Mouse (Mus musculus): ENCODE data around the gene Sugp2. TPM values are rescaled to one million over a fixed set of nuclear protein-coding genes. Genes with fewer than 3 reads are reported as not detected.

Gene Sugp2
- polyA plus RNA-seq, 1 experiment from 2014 or later: 82.5 TPM

GRCm38 (mm10) chr8:70284421-70284820, 50.4 kb downstream of the Sugp2 start:
- H3K27ac ChIP-seq (replicated peaks): no peak overlapping the region
- H3K9ac ChIP-seq (replicated peaks): peak overlapping the region; percentile 7; the same call in 1 of the 2 replicates
- peaks cover 4% of the 10 kb centered on the region; the same call in 1 of the 2 replicates for H3K9me3 ChIP-seq
- peak overlapping the region; percentile 71 for H3K4me3 ChIP-seq
- peaks cover 13% of the 10 kb centered on the region for H3K4me1 ChIP-seq
- no peaks in the 10 kb centered on the region for H3K27me3 ChIP-seq
- WGBS: 72% methylated on average over 5 of the region's 5 CpGs
- no peak for ATAC-seq (ENCODE audit: low FRiP score, low read depth)
- peak overlapping the region; percentile 85 for H3K4me2 ChIP-seq (replicated peaks)
- H3K36me3 ChIP-seq: peaks cover 48% of the 10 kb centered on the region

GRCm38 (mm10) chr8:70285304-70285703, 51.3 kb downstream of the Sugp2 start:
- no peak overlapping the region for H3K4me3 ChIP-seq
- H3K9me3 ChIP-seq: peaks cover 4% of the 10 kb centered on the region; the same call in 1 of the 2 replicates
- H3K9ac ChIP-seq (replicated peaks): no peak overlapping the region
- H3K4me1 ChIP-seq: peaks cover 13% of the 10 kb centered on the region
- no peak overlapping the region for H3K27ac ChIP-seq (replicated peaks)
- no peaks in the 10 kb centered on the region for H3K27me3 ChIP-seq
- peaks cover 55% of the 10 kb centered on the region for H3K36me3 ChIP-seq
- no peak for ATAC-seq (ENCODE audit: low FRiP score, low read depth)
- 99% methylated on average over 15 of the region's 15 CpGs for WGBS
- no peak overlapping the region for H3K4me2 ChIP-seq (replicated peaks)

GRCm38 (mm10) chr8:70286737-70287136, 52.7 kb downstream of the Sugp2 start:
- H3K4me1 ChIP-seq: peaks cover 13% of the 10 kb centered on the region
- H3K36me3 ChIP-seq: peaks cover 69% of the 10 kb centered on the region
- H3K27me3 ChIP-seq: no peaks in the 10 kb centered on the region
- peaks cover 4% of the 10 kb centered on the region; the same call in 1 of the 2 replicates for H3K9me3 ChIP-seq
- H3K9ac ChIP-seq (replicated peaks): no peak overlapping the region
- H3K4me2 ChIP-seq (replicated peaks): no peak overlapping the region
- no peak for ATAC-seq (ENCODE audit: low FRiP score, low read depth)
- 86% methylated on average over 8 of the region's 8 CpGs for WGBS
- H3K4me3 ChIP-seq: no peak overlapping the region
- no peak overlapping the region for H3K27ac ChIP-seq (replicated peaks)

- WGBS: 78% methylated on average over 5 of the region's 5 CpGs
- Histone ChIP-seq H3K4me1 (no peaks in the 10 kb centered on the region), H3K27me3 (no peaks in the 10 kb centered on the region), H3K4me3 (no peak overlapping the region), H3K9me3 (no peaks in the 10 kb centered on the region), H3K9ac (replicated peaks) (no peak overlapping the region), H3K27ac (replicated peaks) (peak overlapping the region; percentile 10; the same call in 1 of the 2 replicates), H3K36me3 (peaks cover 92% of the 10 kb centered on the region), H3K4me2 (replicated peaks) (no peak overlapping the region)
- no peak for ATAC-seq (ENCODE audit: low FRiP score, low read depth)
These were observed 60.0 kb downstream of the Sugp2 start for GRCm38 (mm10) chr8:70293988-70294405.

- no peak overlapping the region for H3K9ac ChIP-seq (replicated peaks)
- no peaks in the 10 kb centered on the region for H3K27me3 ChIP-seq
- 80% methylated on average over 3 of the region's 3 CpGs for WGBS
- H3K4me1 ChIP-seq: peaks cover 26% of the 10 kb centered on the region
- no peak for ATAC-seq (ENCODE audit: low FRiP score, low read depth)
- H3K27ac ChIP-seq (replicated peaks): no peak overlapping the region
- H3K4me2 ChIP-seq (replicated peaks): no peak overlapping the region
- no peaks in the 10 kb centered on the region for H3K9me3 ChIP-seq
- H3K4me3 ChIP-seq: no peak overlapping the region
- H3K36me3 ChIP-seq: peaks cover 54% of the 10 kb centered on the region
These were observed 66.9 kb downstream of the Sugp2 start for GRCm38 (mm10) chr8:70300881-70301280.

- peak; percentile 90 for ATAC-seq (ENCODE audit: low FRiP score, low read depth)
- H3K4me3 ChIP-seq: peak within 1 kb of the TSS; percentile 90
- H3K27me3 ChIP-seq: no peaks in the 10 kb centered on the region
- H3K9me3 ChIP-seq: no peaks in the 10 kb centered on the region
- peak within 1 kb of the TSS; percentile 77 for H3K9ac ChIP-seq (replicated peaks)
- under 1% methylated on average over 40 of the region's 40 CpGs for WGBS
- H3K4me1 ChIP-seq: peaks cover 26% of the 10 kb centered on the region
- H3K4me2 ChIP-seq (replicated peaks): peak within 1 kb of the TSS; percentile 97
- H3K36me3 ChIP-seq: peaks cover 54% of the 10 kb centered on the region
- peak within 1 kb of the TSS; percentile 31; the same call in 1 of the 2 replicates for H3K27ac ChIP-seq (replicated peaks)
These were observed 68.4 kb downstream of the Sugp2 start, which contains the start of the genes Ddx49 and Cope for GRCm38 (mm10) chr8:70302358-70302890. Ddx49 (minus strand) TSS chr8:70302489. Cope (plus strand) TSS chr8:70302518.

- Histone ChIP-seq H3K4me2 (replicated peaks) (peak overlapping the region; percentile 97), H3K36me3 (peaks cover 54% of the 10 kb centered on the region), H3K9ac (replicated peaks) (peak overlapping the region; percentile 77), H3K27ac (replicated peaks) (peak overlapping the region; percentile 31; the same call in 1 of the 2 replicates), H3K4me3 (peak overlapping the region; percentile 90), H3K27me3 (no peaks in the 10 kb centered on the region), H3K4me1 (peaks cover 26% of the 10 kb centered on the region), H3K9me3 (no peaks in the 10 kb centered on the region)
- WGBS: 5% methylated on average over 16 of the region's 16 CpGs
- peak; percentile 19 for ATAC-seq (ENCODE audit: low FRiP score, low read depth)
These were observed 68.9 kb downstream of the Sugp2 start for GRCm38 (mm10) chr8:70302901-70303300.

- Histone ChIP-seq H3K27ac (replicated peaks) (no peak overlapping the region), H3K36me3 (peaks cover 87% of the 10 kb centered on the region), H3K4me1 (peaks cover under 1% of the 10 kb centered on the region; the same call in 1 of the 2 replicates), H3K4me3 (no peak overlapping the region), H3K9ac (replicated peaks) (no peak overlapping the region), H3K9me3 (no peaks in the 10 kb centered on the region), H3K4me2 (replicated peaks) (no peak overlapping the region), H3K27me3 (peaks cover 10% of the 10 kb centered on the region)
- 37% methylated on average over 2 of the region's 2 CpGs for WGBS
- ATAC-seq (ENCODE audit: low FRiP score, low read depth): no peak
These were observed 75.3 kb downstream of the Sugp2 start for GRCm38 (mm10) chr8:70309311-70309710.

GRCm38 (mm10) chr8:70313399-70313798, 79.4 kb downstream of the Sugp2 start:
- Histone ChIP-seq H3K27me3 (peaks cover 10% of the 10 kb centered on the region), H3K27ac (replicated peaks) (no peak overlapping the region), H3K4me3 (no peak overlapping the region), H3K4me1 (peaks cover 38% of the 10 kb centered on the region), H3K9ac (replicated peaks) (no peak overlapping the region), H3K36me3 (peaks cover 46% of the 10 kb centered on the region), H3K4me2 (replicated peaks) (no peak overlapping the region), H3K9me3 (no peaks in the 10 kb centered on the region)
- 83% methylated on average over 2 of the region's 2 CpGs for WGBS
- ATAC-seq (ENCODE audit: low FRiP score, low read depth): no peak

GRCm38 (mm10) chr8:70315624-70316510, 81.8 kb downstream of the Sugp2 start, which contains the start of gene Cers1:
Cers1 (plus strand) TSS chr8:70315775.
- peak; percentile 59 for ATAC-seq (ENCODE audit: low FRiP score, low read depth)
- peak within 1 kb of the TSS; percentile 92 for H3K27ac ChIP-seq (replicated peaks)
- peak within 1 kb of the TSS; percentile 72 for H3K4me2 ChIP-seq (replicated peaks)
- peaks cover 30% of the 10 kb centered on the region for H3K36me3 ChIP-seq
- H3K27me3 ChIP-seq: peaks cover 10% of the 10 kb centered on the region
- H3K4me1 ChIP-seq: peaks cover 38% of the 10 kb centered on the region
- peak within 1 kb of the TSS; percentile 80 for H3K9ac ChIP-seq (replicated peaks)
- H3K4me3 ChIP-seq: peak within 1 kb of the TSS; percentile 55
- WGBS: 2% methylated on average over 64 of the region's 66 CpGs
- H3K9me3 ChIP-seq: no peaks in the 10 kb centered on the region

GRCm38 (mm10) chr8:70316511-70317504, 82.8 kb downstream of the Sugp2 start:
- Histone ChIP-seq H3K27me3 (peaks cover 10% of the 10 kb centered on the region), H3K4me2 (replicated peaks) (peak overlapping the region; percentile 72), H3K9ac (replicated peaks) (peak overlapping the region; percentile 80), H3K4me3 (peak overlapping the region; percentile 55), H3K27ac (replicated peaks) (peak overlapping the region; percentile 92), H3K36me3 (peaks cover 20% of the 10 kb centered on the region), H3K4me1 (peaks cover 38% of the 10 kb centered on the region), H3K9me3 (no peaks in the 10 kb centered on the region)
- WGBS: 6% methylated on average over 14 of the region's 15 CpGs
- ATAC-seq (ENCODE audit: low FRiP score, low read depth): peak; percentile 91
